In genomic region chr8:120310063-120310462, GRCm38 (mm10) we compare ENCODE assay signal across 16 mouse cellular contexts.
DNase-seq lines count a peak whose midpoint lies in the region; ATAC-seq and TF ChIP-seq lines count a peak whose summit lies in the region.
"Had no signal": no experiment of that assay in that cellular context is flagged by ENCODE, and none has a peak within 500 bp of the region (broad histone marks: within the 10 kb centered on the region; RNA-seq: fewer than 3 reads in every experiment).

No protein-coding gene starts in this region.

- WGBS in lung, embryonic 14.5 days = 49% methylated on average over 5 of the region's 5 CpGs
- 40% methylated on average over 5 of the region's 5 CpGs for WGBS in hindbrain, embryonic 15.5 days
- 48% methylated on average over 5 of the region's 5 CpGs for WGBS in midbrain, embryonic 15.5 days

- no peak for TF ChIP-seq CTCF in lung, embryonic 14.5 days (IDR thresholded peaks at IDR 0.05; ENCODE audit: low read depth)

- H3K27me3 ChIP-seq in lung, embryonic 14.5 days (ENCODE audit: insufficient read depth, low read length) = 0 out of 2 replicates have a peak, but pooled peaks cover 3% of the 10 kb centered on the region
- 0 out of 2 replicates have a peak, but pooled peaks cover 3% of the 10 kb centered on the region for H3K27me3 ChIP-seq in hindbrain, embryonic 15.5 days
- H3K27me3 ChIP-seq in midbrain, embryonic 15.5 days (replicated peaks) = 0 out of 2 replicates have a peak, but pooled peaks cover 4% of the 10 kb centered on the region

- peak; percentile 73 to 79 for DNase-seq in cerebellum, postnatal 10 days
- DNase-seq in cerebellum, adult 11 months = no peak
- DNase-seq in lung, embryonic 14.5 days = no peak
- no peak for DNase-seq in lung, adult 18-20 months
- DNase-seq in kidney, postnatal 25 days = no peak
- no peak for DNase-seq in spleen, postnatal 4 days (ENCODE audit: low spot score in 2 of 2)
- DNase-seq: adrenal gland, postnatal 14 days; kidney, adult 18-20 months; kidney, postnatal 14 days; liver; liver, postnatal 0 days; spleen, adult 18-20 months; thymus, adult 2 months had no signal

- H3K27ac ChIP-seq in lung, embryonic 14.5 days (ENCODE audit: low read depth) = peak overlapping the region; percentile 65; the same call in 1 of the 2 replicates
- H3K27ac ChIP-seq in hindbrain, embryonic 15.5 days (replicated peaks) = peak overlapping the region; percentile 73
- peak overlapping the region; percentile 69; the same call in 1 of the 2 replicates for H3K27ac ChIP-seq in midbrain, embryonic 15.5 days

- no peaks in the 10 kb centered on the region for H3K9me3 ChIP-seq in lung, embryonic 14.5 days (ENCODE audit: low read depth, low read length)
- H3K9me3 ChIP-seq in hindbrain, embryonic 15.5 days = no peaks in the 10 kb centered on the region
- H3K9me3 ChIP-seq in midbrain, embryonic 15.5 days = no peaks in the 10 kb centered on the region
- H3K9me3 ChIP-seq: stomach, embryonic 15.5 days had no signal

- H3K9ac ChIP-seq in lung, embryonic 14.5 days = no peak overlapping the region
- H3K9ac ChIP-seq in hindbrain, embryonic 15.5 days = no peak overlapping the region
- H3K9ac ChIP-seq in midbrain, embryonic 15.5 days = no peak overlapping the region
- H3K9ac ChIP-seq: liver, postnatal 0 days; stomach, embryonic 15.5 days had no signal

- H3K4me1 ChIP-seq in lung, embryonic 14.5 days (ENCODE audit: insufficient read depth) = peaks cover 17% of the 10 kb centered on the region
- H3K4me1 ChIP-seq in hindbrain, embryonic 15.5 days (replicated peaks) = peaks cover 51% of the 10 kb centered on the region
- peaks cover 43% of the 10 kb centered on the region for H3K4me1 ChIP-seq in midbrain, embryonic 15.5 days

- no peak overlapping the region for H3K4me2 ChIP-seq in lung, embryonic 14.5 days
- no peak overlapping the region for H3K4me2 ChIP-seq in hindbrain, embryonic 15.5 days
- no peak overlapping the region for H3K4me2 ChIP-seq in midbrain, embryonic 15.5 days
- H3K4me2 ChIP-seq: stomach, embryonic 15.5 days had no signal

- ATAC-seq in lung, embryonic 14.5 days (ENCODE audit: insufficient read depth) = no peak
- ATAC-seq in hindbrain, embryonic 15.5 days (ENCODE audit: low FRiP score, low read depth) = no peak
- no peak for ATAC-seq in midbrain, embryonic 15.5 days (replicated peaks)
- ATAC-seq: liver, postnatal 0 days had no signal

- H3K36me3 ChIP-seq in lung, embryonic 14.5 days (ENCODE audit: insufficient read depth) = no peaks in the 10 kb centered on the region
- no peaks in the 10 kb centered on the region for H3K36me3 ChIP-seq in hindbrain, embryonic 15.5 days
- no peaks in the 10 kb centered on the region for H3K36me3 ChIP-seq in midbrain, embryonic 15.5 days (replicated peaks)
- H3K36me3 ChIP-seq: stomach, embryonic 15.5 days had no signal

- no peak overlapping the region for H3K4me3 ChIP-seq in lung, embryonic 14.5 days (ENCODE audit: low read depth, low read length)
- H3K4me3 ChIP-seq in hindbrain, embryonic 15.5 days = no peak overlapping the region
- H3K4me3 ChIP-seq in midbrain, embryonic 15.5 days = no peak overlapping the region
- H3K4me3 ChIP-seq: stomach, embryonic 15.5 days had no signal

Comparison
In these comparisons a context has a peak if more than half of its experiments do, and no peak if none do; other contexts are left out.
1. DNase-seq: peak in cerebellum, postnatal 10 days (2 of 2); none in cerebellum, adult 11 months (single experiment), lung, embryonic 14.5 days (single experiment), lung, adult 18-20 months (0 of 2), kidney, postnatal 25 days (0 of 2) and spleen, postnatal 4 days (0 of 2).
2. Peak in every context shown above with its lines, with median percentiles within 50 percentile points of each other: H3K27ac ChIP-seq.